Mouse (Mus musculus) thymus, adult 2 months (tissue): ENCODE data around the gene Rhox12.

Experiments used
- CTCF ChIP-seq: fragments of 200-500 bp; IDR thresholded peaks from 2 replicates; pipeline ENCODE4 v1.5.1; 2012; ENCODE audit warnings: mild to moderate bottlenecking, control low read depth, low read length, moderate library complexity, borderline replicate concordance; ENCODE audit not compliant: control insufficient read depth, poor library complexity, insufficient read depth; ENCODE audit errors: extremely low read depth
- POLR2A ChIP-seq: fragments of 200-500 bp; IDR thresholded peaks from 2 replicates; pipeline ENCODE4 v1.6.1; 2012; ENCODE audit warnings: mild to moderate bottlenecking, low read length, control low read depth, moderate library complexity; ENCODE audit not compliant: control insufficient read depth, poor library complexity, insufficient read depth; ENCODE audit errors: extremely low read depth

GRCm38 (mm10) chrX:38110807-38111206, at the start of gene Rhox12:
- TF ChIP-seq CTCF = no peak
- no peak for TF ChIP-seq POLR2A
